Mouse (Mus musculus) intestine, postnatal 0 days (tissue): Measurements from ENCODE around the gene Stard3. TPM values are rescaled to one million over a fixed set of nuclear protein-coding genes. Genes with fewer than 3 reads are reported as not detected.
A peak's percentile ranks its signal among the peaks of the same experiment; 100 is the strongest.

Experiments used
- ATAC-seq: fragments of 200-750 bp; cut with Nextera tagmentation; 2 replicates; pipeline ENCODE4 v1.8.0; 2017; ENCODE audit warnings: mild to moderate bottlenecking, moderate TSS enrichment, moderate library complexity
- H3K27ac ChIP-seq: fragments of 300-500 bp; sonication (generic); 2 replicates; pipeline ENCODE4 v1.5.1; 2014; ENCODE audit warnings: mild to moderate bottlenecking, low read depth, low read length, moderate library complexity
- H3K27me3 ChIP-seq: fragments of 300-500 bp; sonication (generic); replicated peaks from 2 replicates; pipeline ENCODE4 v1.6.1; 2014; ENCODE audit warnings: low read length, mixed read lengths; ENCODE audit not compliant: control insufficient read depth, insufficient read depth
- H3K36me3 ChIP-seq: fragments of 300-500 bp; sonication (generic); 2 replicates; pipeline ENCODE4 v1.6.1; 2014; ENCODE audit warnings: mild to moderate bottlenecking, moderate library complexity; ENCODE audit not compliant: control insufficient read depth, insufficient read depth
- H3K4me1 ChIP-seq: fragments of 300-500 bp; sonication (generic); replicated peaks from 2 replicates; pipeline ENCODE4 v1.6.1; 2014; ENCODE audit warnings: antibody characterized with exemption, low read length, mixed read lengths; ENCODE audit not compliant: control insufficient read depth, insufficient read depth
- H3K4me2 ChIP-seq: fragments of 300-500 bp; sonication (generic); replicated peaks from 2 replicates; pipeline ENCODE4 v1.6.1; 2014; ENCODE audit warnings: low read depth, mild to moderate bottlenecking, moderate library complexity
- H3K4me3 ChIP-seq: fragments of 300-500 bp; sonication (generic); 2 replicates; pipeline ENCODE4 v1.5.1; 2014; ENCODE audit warnings: low read depth, low read length
- H3K9ac ChIP-seq: fragments of 300-500 bp; sonication (generic); 2 replicates; pipeline ENCODE4 v1.6.1; 2014; ENCODE audit warnings: mild to moderate bottlenecking, low read depth, low read length
- H3K9me3 ChIP-seq: fragments of 300-500 bp; sonication (generic); 2 replicates; pipeline ENCODE4 v1.6.1; 2016; ENCODE audit warnings: mixed run types; ENCODE audit not compliant: control insufficient read depth
- CTCF ChIP-seq: sonication (generic); IDR thresholded peaks from 2 replicates; pipeline ENCODE4 v1.5.1; 2016; ENCODE audit warnings: low read depth, mild to moderate bottlenecking, control low read depth, antibody characterized with exemption, moderate library complexity
- WGBS: fragments of 180-500 bp; shearing (Covaris S2); extraction: QIAGEN DNeasy Blood & Tissue Kit; methylation state at CpG from one replicate; pipeline ENCODE4 v1.1.7; 2014; 5-methylcytosine and 5-hydroxymethylcytosine counted together
- polyA plus RNA-seq: library from polyadenylated mRNA; unstranded; fragments of >200 nt; fragmentation: Nextera tagmentation; extraction: Ambion mirVana; gene quantifications from 2 replicates; pipeline ENCODE4 v1.2.1, GENCODE M21; 2015

The Stard3 gene
- polyA plus RNA-seq, 1 experiment from 2014 or later, result 29.0 TPM

GRCm38 (mm10) chr11:98414162-98414561 lies 56.0 kb downstream of the Stard3 start:
- peaks cover 6% of the 10 kb centered on the region; the same call in 1 of the 2 replicates for H3K36me3 ChIP-seq
- ATAC-seq, result peak; percentile 48
- no peaks in the 10 kb centered on the region for H3K27me3 ChIP-seq
- peak overlapping the region; percentile 93 for H3K27ac ChIP-seq
- peak overlapping the region; percentile 59 for H3K4me2 ChIP-seq
- peak overlapping the region; percentile 76 for H3K4me3 ChIP-seq
- 0 out of 2 replicates have a peak overlapping the region, but pooled peaks have one; percentile 91 for H3K9ac ChIP-seq
- no peak for TF ChIP-seq CTCF
- H3K9me3 ChIP-seq, result no peaks in the 10 kb centered on the region
- WGBS, result 30% methylated on average over 2 of the region's 2 CpGs
- H3K4me1 ChIP-seq, result peaks cover 10% of the 10 kb centered on the region; the same call in 1 of the 2 replicates

DNA sequence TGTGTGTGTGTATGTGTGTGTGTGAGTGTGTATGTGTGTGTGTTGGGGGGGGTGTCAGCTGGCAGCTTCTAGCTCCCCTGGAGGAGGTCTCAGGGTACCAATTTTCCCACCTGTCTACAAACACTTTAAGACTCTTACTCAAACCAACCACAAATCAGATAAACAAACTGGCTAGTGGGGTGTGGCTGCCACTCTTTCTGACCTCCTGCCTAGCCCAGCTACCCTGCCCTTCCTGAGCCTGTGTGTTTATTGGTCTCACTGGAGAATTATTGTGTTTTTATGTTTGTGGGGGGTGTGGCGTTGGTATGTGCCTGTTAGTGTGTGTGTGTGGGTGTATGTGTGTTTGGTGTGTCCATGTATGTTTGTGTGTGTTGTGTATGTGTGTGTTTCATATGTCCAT lies 58.9 kb downstream of the Stard3 start:
- ATAC-seq, result no peak
- H3K9ac ChIP-seq, result no peak overlapping the region
- H3K9me3 ChIP-seq, result no peaks in the 10 kb centered on the region
- no peaks in the 10 kb centered on the region for H3K27me3 ChIP-seq
- no peak overlapping the region for H3K27ac ChIP-seq
- TF ChIP-seq CTCF, result no peak
- H3K4me3 ChIP-seq, result no peak overlapping the region
- 59% methylated on average over 1 of the region's 1 CpGs for WGBS
- H3K36me3 ChIP-seq, result peaks cover 27% of the 10 kb centered on the region
- H3K4me1 ChIP-seq, result peaks cover 10% of the 10 kb centered on the region; the same call in 1 of the 2 replicates
- no peak overlapping the region for H3K4me2 ChIP-seq

GRCm38 (mm10) chr11:98418273-98418672 lies 60.1 kb downstream of the Stard3 start:
- 0 out of 2 replicates have a peak overlapping the region, but pooled peaks have one; percentile 2 for H3K27ac ChIP-seq
- no peak overlapping the region for H3K4me2 ChIP-seq
- no peak overlapping the region for H3K9ac ChIP-seq
- peaks cover 39% of the 10 kb centered on the region for H3K36me3 ChIP-seq
- no peak for ATAC-seq
- no peak for TF ChIP-seq CTCF
- peaks cover 10% of the 10 kb centered on the region; the same call in 1 of the 2 replicates for H3K4me1 ChIP-seq
- H3K27me3 ChIP-seq, result no peaks in the 10 kb centered on the region
- 57% methylated on average over 6 of the region's 6 CpGs for WGBS
- H3K9me3 ChIP-seq, result no peaks in the 10 kb centered on the region
- no peak overlapping the region for H3K4me3 ChIP-seq

- H3K27ac ChIP-seq, result no peak overlapping the region
- no peak for ATAC-seq
- 0 out of 2 replicates have a peak, but pooled peaks have one; percentile 20 for TF ChIP-seq CTCF
These were observed 60.9 kb downstream of the Stard3 start for GRCm38 (mm10) chr11:98418939-98419547.

GRCm38 (mm10) chr11:98426592-98426991 lies 68.4 kb downstream of the Stard3 start:
- 49% methylated on average over 7 of the region's 7 CpGs for WGBS
- no peaks in the 10 kb centered on the region for H3K9me3 ChIP-seq
- H3K4me3 ChIP-seq, result no peak overlapping the region
- no peak for TF ChIP-seq CTCF
- H3K4me1 ChIP-seq, result 0 out of 2 replicates have a peak, but pooled peaks cover 5% of the 10 kb centered on the region
- H3K27ac ChIP-seq, result peak overlapping the region; percentile 73
- peak overlapping the region; percentile 32; the same call in 1 of the 2 replicates for H3K4me2 ChIP-seq
- no peak overlapping the region for H3K9ac ChIP-seq
- H3K27me3 ChIP-seq, result no peaks in the 10 kb centered on the region
- H3K36me3 ChIP-seq, result peaks cover 96% of the 10 kb centered on the region
- ATAC-seq, result peak; percentile 58

More at GRCm38 (mm10) chr11:98418939-98419547, 60.9 kb downstream of the Stard3 start:
- Histone ChIP-seq H3K4me2 (no peak overlapping the region), H3K9me3 (no peaks in the 10 kb centered on the region), H3K9ac (no peak overlapping the region), H3K4me1 (peaks cover 10% of the 10 kb centered on the region; the same call in 1 of the 2 replicates), H3K4me3 (no peak overlapping the region), H3K36me3 (peaks cover 46% of the 10 kb centered on the region), H3K27me3 (no peaks in the 10 kb centered on the region)
- 66% methylated on average over 10 of the region's 10 CpGs for WGBS

GRCm38 (mm10) chr11:98428436-98428835 lies 70.3 kb downstream of the Stard3 start:
- no peak overlapping the region for H3K4me3 ChIP-seq
- H3K4me2 ChIP-seq, result peak overlapping the region; percentile 18; the same call in 1 of the 2 replicates
- no peak overlapping the region for H3K9ac ChIP-seq
- H3K27me3 ChIP-seq, result no peaks in the 10 kb centered on the region
- no peak for TF ChIP-seq CTCF
- H3K36me3 ChIP-seq, result peaks cover 93% of the 10 kb centered on the region
- H3K27ac ChIP-seq, result 0 out of 2 replicates have a peak overlapping the region, but pooled peaks have one; percentile 24
- H3K4me1 ChIP-seq, result 0 out of 2 replicates have a peak, but pooled peaks cover 5% of the 10 kb centered on the region
- ATAC-seq, result peak; percentile 77
- no peaks in the 10 kb centered on the region for H3K9me3 ChIP-seq
- WGBS, result 26% methylated on average over 5 of the region's 5 CpGs

Other genes starting within 250 kb of the Stard3 start
- gene Fbxl20, start 208.0 kb upstream of the Stard3 start, polyA plus RNA-seq, result 7.3 and 7.8 TPM in 2 replicates
- gene Med1, start 165.1 kb upstream of the Stard3 start, polyA plus RNA-seq, result 25.2 and 25.3 TPM in 2 replicates
- gene Cdk12, start 155.3 kb upstream of the Stard3 start, polyA plus RNA-seq, result 4.9 and 6.4 TPM in 2 replicates
- 0.07 TPM in 1 of 2 replicates, not detected in the other for gene Neurod2, start 28.7 kb upstream of the Stard3 start, polyA plus RNA-seq
- 99.5 and 102 TPM in 2 replicates for gene Ppp1r1b, start 10.0 kb upstream of the Stard3 start, polyA plus RNA-seq
- 0.44 and 0.69 TPM in 2 replicates for gene Tcap, start 25.4 kb downstream of the Stard3 start, polyA plus RNA-seq
- not detected in 2 replicates for gene Pnmt, start 28.1 kb downstream of the Stard3 start, polyA plus RNA-seq
- 14.7 and 15.1 TPM in 2 replicates for gene Pgap3, start 42.1 kb downstream of the Stard3 start, polyA plus RNA-seq
- 19.4 and 20.7 TPM in 2 replicates for gene Erbb2, start 54.1 kb downstream of the Stard3 start, polyA plus RNA-seq
- gene Mien1, start 80.6 kb downstream of the Stard3 start, polyA plus RNA-seq, result 264 and 265 TPM in 2 replicates
- 50.2 and 50.7 TPM in 2 replicates for gene Grb7, start 88.0 kb downstream of the Stard3 start, polyA plus RNA-seq
- gene Ikzf3, start 187.7 kb downstream of the Stard3 start, polyA plus RNA-seq, result 0.20 and 0.24 TPM in 2 replicates
- 3.2 and 4.0 TPM in 2 replicates for gene Zpbp2, start 192.7 kb downstream of the Stard3 start, polyA plus RNA-seq
- 139 and 150 TPM in 2 replicates for gene Ormdl3, start 229.0 kb downstream of the Stard3 start, polyA plus RNA-seq
- not detected in 2 replicates for gene Lrrc3c, start 239.9 kb downstream of the Stard3 start, polyA plus RNA-seq